Mouse (Mus musculus) lung, adult 2 months (tissue): ENCODE results near the gene Unc13a.

Source experiments
- CTCF ChIP-seq: fragments of 200-500 bp; IDR thresholded peaks from 2 replicates; pipeline ENCODE4 v1.5.1; 2011; ENCODE audit warnings: mild to moderate bottlenecking, low read length, control low read depth; ENCODE audit not compliant: insufficient read depth
- POLR2A ChIP-seq: fragments of 200-500 bp; IDR thresholded peaks from 2 replicates; pipeline ENCODE4 v1.6.1; 2011; ENCODE audit warnings: low read depth, mild to moderate bottlenecking, control low read depth, low read length, borderline replicate concordance; ENCODE audit errors: extremely low read depth

DNA sequence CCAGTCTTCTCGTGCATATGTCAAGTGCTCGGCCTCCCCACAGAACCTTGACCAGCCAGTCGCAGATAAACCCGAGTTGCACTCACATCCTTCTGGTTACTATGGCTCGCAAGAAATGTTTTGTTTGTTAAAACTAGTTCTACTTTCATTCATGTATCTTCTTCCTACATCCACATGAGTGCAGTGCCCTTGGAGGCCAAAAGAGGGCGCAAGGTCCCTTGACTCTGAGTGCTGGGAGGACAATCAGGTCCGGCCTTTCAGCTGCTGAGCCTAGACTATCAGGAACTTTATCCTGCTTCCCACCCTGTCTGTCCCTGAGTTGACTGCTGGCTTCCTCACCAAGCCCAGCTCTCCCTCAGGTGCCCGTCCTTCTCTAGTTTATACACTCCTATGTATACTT is 36.3 kb upstream of the Unc13a start:
- TF ChIP-seq POLR2A (no peak), CTCF (peak; percentile 66)
